Mouse (Mus musculus) embryonic facial prominence, embryonic 10.5 days (tissue): ENCODE data around the gene Tmcc1. TPM values are rescaled to one million over a fixed set of nuclear protein-coding genes. Genes with fewer than 3 reads are reported as not detected.
"Not testable (repeated sequence)": the region's sequence is repeated elsewhere in the genome, so short reads cannot be mapped to it uniquely, and the experiment has no call there.

Source experiments
- DNase-seq: peaks from one replicate; pipeline ENCODE4 v3.0.0-alpha.2; 2017; ENCODE audit warnings: low spot score
- H3K27ac ChIP-seq: fragments of 300-500 bp; sonication (generic); replicated peaks from 2 replicates; pipeline ENCODE4 v1.5.1; 2016; ENCODE audit warnings: mild to moderate bottlenecking
- H3K27me3 ChIP-seq: fragments of 300-500 bp; sonication (generic); replicated peaks from 2 replicates; pipeline ENCODE4 v1.6.1; 2016; ENCODE audit warnings: low read depth, mild to moderate bottlenecking; ENCODE audit not compliant: poor library complexity, severe bottlenecking
- H3K36me3 ChIP-seq: fragments of 300-500 bp; sonication (generic); replicated peaks from 2 replicates; pipeline ENCODE4 v1.6.1; 2016; ENCODE audit warnings: mild to moderate bottlenecking, moderate library complexity
- H3K4me1 ChIP-seq: fragments of 300-500 bp; sonication (generic); 2 replicates; pipeline ENCODE4 v1.6.1; 2016
- H3K4me3 ChIP-seq: fragments of 300-500 bp; sonication (generic); 2 replicates; pipeline ENCODE4 v1.5.1; 2016; ENCODE audit warnings: mild to moderate bottlenecking, moderate library complexity
- H3K9me3 ChIP-seq: fragments of 300-500 bp; sonication (generic); 2 replicates; pipeline ENCODE4 v1.6.1; 2016; ENCODE audit warnings: mild to moderate bottlenecking
- WGBS: fragments of 180-500 bp; shearing (Covaris S2); methylation state at CpG from one replicate; pipeline ENCODE4 v1.1.7; 2016; 5-methylcytosine and 5-hydroxymethylcytosine counted together
- polyA plus RNA-seq: library from polyadenylated mRNA; unstranded; fragments of >200 nt; fragmentation: Nextera tagmentation; extraction: Ambion mirVana; gene quantifications from 2 replicates; pipeline ENCODE4 v1.2.1, GENCODE M21; 2016

The Tmcc1 gene
- polyA plus RNA-seq, 1 experiment from 2014 or later: 15.5 TPM

- Histone ChIP-seq H3K4me3 (no peak overlapping the region), H3K27me3 (no peaks in the 10 kb centered on the region), H3K4me1 (peaks cover 25% of the 10 kb centered on the region), H3K27ac (no peak overlapping the region), H3K9me3 (no peaks in the 10 kb centered on the region), H3K36me3 (peaks cover 13% of the 10 kb centered on the region; the same call in 1 of the 2 replicates)
- 67% methylated on average over 1 of the region's 1 CpGs for WGBS
- no peak for DNase-seq
These were observed 3.9 kb downstream of the Tmcc1 start for GRCm38 (mm10) chr6:116189417-116189816.

DNA sequence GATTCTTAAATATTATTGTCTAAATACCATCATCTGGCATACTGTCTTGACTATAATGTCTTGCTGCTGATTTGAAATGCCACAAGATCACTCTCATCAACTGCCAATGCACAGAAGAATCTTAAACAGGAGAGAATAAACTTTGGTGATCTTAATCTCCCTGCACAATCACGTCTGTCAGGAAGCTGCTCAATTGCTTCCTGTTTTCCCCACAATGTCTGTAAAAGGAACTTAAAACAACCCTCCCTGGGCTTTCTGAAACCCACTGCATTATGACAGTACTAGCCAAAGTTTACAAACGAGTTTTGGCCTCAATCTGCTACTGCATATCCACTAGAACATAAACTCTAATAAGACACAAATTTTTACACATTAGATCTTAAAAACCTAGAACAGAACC is 6.8 kb downstream of the Tmcc1 start:
- 44% methylated on average over 2 of the region's 2 CpGs for WGBS
- peaks cover 20% of the 10 kb centered on the region for H3K36me3 ChIP-seq
- H3K4me1 ChIP-seq: peaks cover 8% of the 10 kb centered on the region
- H3K4me3 ChIP-seq: no peak overlapping the region
- DNase-seq: no peak
- H3K27ac ChIP-seq: no peak overlapping the region
- no peaks in the 10 kb centered on the region for H3K9me3 ChIP-seq
- no peaks in the 10 kb centered on the region for H3K27me3 ChIP-seq

DNA sequence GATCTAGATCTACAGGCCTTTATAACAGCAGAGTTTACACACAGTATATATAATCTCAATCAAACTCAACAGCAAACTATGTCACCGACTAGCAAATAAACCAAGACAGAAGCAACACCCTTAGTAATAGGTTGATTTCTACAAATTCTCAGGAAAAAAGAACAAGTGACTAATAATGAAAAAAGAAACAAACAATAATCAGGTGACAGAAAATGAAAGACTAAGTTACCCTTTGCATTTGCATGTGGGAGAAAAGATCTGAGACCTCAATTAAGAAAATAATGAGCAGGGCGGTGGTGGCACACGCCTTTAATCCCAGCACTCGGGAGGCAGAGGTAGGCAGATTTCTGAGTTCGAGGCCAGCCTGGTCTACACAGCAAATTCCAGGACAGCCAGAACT is 9.8 kb downstream of the Tmcc1 start:
- 86% methylated on average over 5 of the region's 5 CpGs for WGBS
- no peak for DNase-seq
- no peaks in the 10 kb centered on the region for H3K9me3 ChIP-seq

DNA sequence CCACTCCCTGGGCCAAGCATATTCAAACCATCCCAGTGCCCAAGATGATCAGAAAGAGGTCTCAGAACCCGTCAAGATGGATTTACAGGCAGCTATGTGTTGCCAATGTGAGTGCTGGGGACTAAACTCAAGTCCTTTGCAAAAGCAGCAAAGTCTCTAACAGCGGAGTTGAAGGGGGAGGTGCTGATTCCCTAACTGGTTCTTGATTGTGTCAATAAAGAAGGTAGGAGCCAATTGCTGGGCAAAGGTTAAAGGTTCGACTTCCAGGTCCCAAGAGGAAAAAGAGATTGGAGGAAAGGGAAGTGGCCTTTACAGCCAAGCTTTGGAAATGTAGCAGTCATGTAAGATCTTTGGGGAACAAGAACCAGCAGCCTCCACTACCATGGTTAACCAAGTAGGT is 12.6 kb downstream of the Tmcc1 start:
- no peaks in the 10 kb centered on the region for H3K27me3 ChIP-seq
- 66% methylated on average over 3 of the region's 3 CpGs for WGBS
- H3K4me3 ChIP-seq: no peak overlapping the region
- DNase-seq: no peak
- peaks cover 47% of the 10 kb centered on the region for H3K36me3 ChIP-seq
- no peak overlapping the region for H3K27ac ChIP-seq
- H3K4me1 ChIP-seq: no peaks in the 10 kb centered on the region
- H3K9me3 ChIP-seq: no peaks in the 10 kb centered on the region

More for the DNA sequence above, 9.8 kb downstream of the Tmcc1 start:
- Histone ChIP-seq H3K4me1 (no peaks in the 10 kb centered on the region), H3K27me3 (no peaks in the 10 kb centered on the region), H3K36me3 (peaks cover 37% of the 10 kb centered on the region), H3K27ac (no peak overlapping the region), H3K4me3 (no peak overlapping the region)

DNA sequence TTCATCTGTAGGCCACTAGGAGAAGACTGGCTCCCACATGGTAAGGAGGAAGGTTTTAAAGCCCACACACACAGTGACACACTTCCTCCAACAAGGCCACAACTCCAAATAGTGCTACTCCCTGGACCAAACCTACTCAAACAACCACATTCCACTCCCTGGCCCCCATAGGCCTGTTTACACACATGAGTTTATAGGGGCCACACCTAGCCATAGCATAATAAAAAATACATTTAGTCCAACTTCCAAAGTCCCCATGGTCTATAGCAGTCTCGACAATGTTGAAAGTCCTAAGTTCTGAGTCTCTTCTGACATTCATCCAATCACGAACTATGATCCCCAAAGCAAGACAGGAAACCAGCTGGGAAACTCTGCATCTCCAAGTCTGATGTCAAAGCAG is 14.9 kb downstream of the Tmcc1 start:
- no peaks in the 10 kb centered on the region for H3K4me1 ChIP-seq
- no peak overlapping the region for H3K4me3 ChIP-seq
- no peaks in the 10 kb centered on the region for H3K27me3 ChIP-seq
- H3K36me3 ChIP-seq: peaks cover 48% of the 10 kb centered on the region
- no peaks in the 10 kb centered on the region for H3K9me3 ChIP-seq
- DNase-seq: no peak
- H3K27ac ChIP-seq: no peak overlapping the region
- 90% methylated on average over 2 of the region's 2 CpGs for WGBS

- 69% methylated on average over 37 of the region's 37 CpGs for WGBS
- not testable (repeated sequence) for H3K27ac ChIP-seq
These were observed 19.7 kb downstream of the Tmcc1 start for GRCm38 (mm10) chr6:116173511-116174099.

DNA sequence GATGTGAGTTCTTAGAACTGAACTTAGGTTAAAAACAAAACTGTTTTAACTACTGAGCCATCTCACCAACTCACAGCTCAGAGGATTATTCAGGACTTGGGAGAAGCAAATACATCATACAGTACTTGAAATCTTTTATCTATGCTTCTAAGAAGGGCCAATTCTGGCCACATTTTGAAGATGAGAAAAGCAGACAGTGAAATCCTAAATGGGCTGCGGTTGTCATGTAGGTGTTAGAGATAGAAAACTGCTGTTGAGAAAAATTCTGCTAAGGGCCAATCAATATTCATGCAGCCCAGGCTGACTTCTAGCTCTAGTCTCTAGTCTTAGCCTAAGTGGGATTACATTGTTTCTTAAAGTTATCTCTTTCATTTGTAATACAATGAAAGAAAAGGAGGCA is 26.9 kb downstream of the Tmcc1 start:
- H3K36me3 ChIP-seq: peaks cover 23% of the 10 kb centered on the region
- no peak overlapping the region for H3K4me3 ChIP-seq
- H3K9me3 ChIP-seq: no peaks in the 10 kb centered on the region
- DNase-seq: no peak
- H3K27me3 ChIP-seq: no peaks in the 10 kb centered on the region
- WGBS: 90% methylated on average over 1 of the region's 1 CpGs
- H3K4me1 ChIP-seq: no peaks in the 10 kb centered on the region
- H3K27ac ChIP-seq: no peak overlapping the region

More at GRCm38 (mm10) chr6:116173511-116174099, 19.7 kb downstream of the Tmcc1 start:
- H3K27me3 ChIP-seq, H3K4me1 ChIP-seq, DNase-seq, H3K9me3 ChIP-seq, H3K4me3 ChIP-seq: not testable (repeated sequence)
- H3K36me3 ChIP-seq: peaks cover 35% of the 10 kb centered on the region

DNA sequence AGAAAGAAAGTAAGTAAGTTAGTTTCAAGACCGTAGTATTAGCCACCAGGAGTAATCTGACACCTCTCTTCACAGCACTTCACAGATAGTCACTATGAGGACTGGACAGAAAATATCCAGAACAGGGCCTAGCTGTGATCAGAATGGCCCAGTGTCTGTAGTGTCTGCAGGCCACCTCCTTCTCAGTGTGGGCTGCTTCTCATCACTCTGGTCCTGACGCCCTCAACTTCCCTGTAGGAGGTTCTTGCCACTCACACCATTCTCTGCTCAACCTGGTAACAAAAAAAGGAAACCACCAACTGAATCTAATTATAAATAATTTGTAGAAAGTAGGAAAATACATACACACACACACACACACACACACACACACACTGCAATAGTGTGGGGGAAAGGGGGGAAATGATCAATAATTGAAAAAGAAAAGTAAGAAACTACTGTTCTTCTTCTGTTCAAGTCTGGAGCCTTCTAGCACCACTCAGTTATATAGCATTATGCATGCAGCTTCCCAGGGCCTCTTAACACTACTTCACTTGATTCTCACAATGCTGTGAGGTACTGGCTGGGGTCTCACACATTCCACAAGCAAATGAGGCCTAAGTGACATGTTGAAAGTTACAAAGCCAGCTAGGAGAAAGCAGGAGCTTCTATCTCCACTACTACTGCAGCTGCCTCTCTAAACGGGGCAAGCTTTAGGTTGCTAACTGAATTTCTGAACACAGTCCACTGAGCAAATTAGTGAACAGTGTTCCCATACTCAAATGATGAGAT is 38.2 kb downstream of the Tmcc1 start:
- no peak for DNase-seq
- no peaks in the 10 kb centered on the region for H3K9me3 ChIP-seq
- 36% methylated on average over 3 of the region's 3 CpGs for WGBS
- H3K27ac ChIP-seq: no peak overlapping the region
- peaks cover 15% of the 10 kb centered on the region for H3K4me1 ChIP-seq
- no peaks in the 10 kb centered on the region for H3K27me3 ChIP-seq
- H3K36me3 ChIP-seq: peaks cover 11% of the 10 kb centered on the region
- no peak overlapping the region for H3K4me3 ChIP-seq

DNA sequence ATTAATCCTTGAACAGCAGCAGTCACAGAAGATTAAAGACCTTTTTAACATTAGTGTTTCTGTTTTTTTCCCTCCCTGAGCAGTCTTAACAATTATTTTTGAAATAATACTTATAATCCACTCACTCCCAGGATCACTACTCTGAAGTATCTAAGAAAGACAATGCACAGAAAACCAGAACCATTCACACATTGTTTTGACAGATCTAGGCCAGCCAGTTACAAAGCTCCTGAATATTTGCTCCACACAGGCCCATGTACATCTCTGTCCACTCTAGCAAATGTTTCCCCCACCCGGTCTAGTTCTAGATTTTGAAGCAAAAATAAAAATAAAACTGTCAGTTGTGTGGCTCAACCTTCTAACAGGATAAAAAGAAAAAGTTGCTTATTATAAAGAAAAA is 45.9 kb downstream of the Tmcc1 start:
- H3K27me3 ChIP-seq: no peaks in the 10 kb centered on the region
- H3K4me3 ChIP-seq: no peak overlapping the region
- no peak for DNase-seq
- H3K9me3 ChIP-seq: no peaks in the 10 kb centered on the region
- H3K36me3 ChIP-seq: peaks cover 14% of the 10 kb centered on the region
- WGBS: 95% methylated on average over 1 of the region's 1 CpGs
- H3K4me1 ChIP-seq: no peaks in the 10 kb centered on the region
- H3K27ac ChIP-seq: no peak overlapping the region

GRCm38 (mm10) chr6:116141696-116142095 is 51.6 kb downstream of the Tmcc1 start:
- WGBS: 79% methylated on average over 2 of the region's 2 CpGs

DNA sequence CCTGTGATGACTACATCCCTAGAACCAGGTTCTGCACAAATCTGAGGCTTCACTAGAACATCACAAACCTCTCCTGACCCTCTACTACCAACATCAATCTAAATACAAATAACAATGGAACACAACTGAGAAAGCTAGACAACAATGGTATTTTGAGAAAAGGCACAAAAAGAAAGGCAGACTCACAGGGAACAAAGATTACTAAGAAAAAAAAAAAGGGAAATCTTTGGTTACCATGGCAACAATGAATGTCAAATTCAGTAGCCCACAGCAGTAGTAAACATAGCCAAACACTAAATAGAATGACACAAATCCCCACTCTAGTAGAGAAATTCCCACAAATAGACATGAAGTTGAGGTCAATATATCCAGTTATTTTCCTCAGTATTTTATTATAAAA is 52.5 kb downstream of the Tmcc1 start:
- no peak overlapping the region for H3K4me3 ChIP-seq
- H3K27ac ChIP-seq: no peak overlapping the region
- no peaks in the 10 kb centered on the region for H3K4me1 ChIP-seq
- no peak for DNase-seq
- H3K9me3 ChIP-seq: no peaks in the 10 kb centered on the region
- H3K27me3 ChIP-seq: no peaks in the 10 kb centered on the region
- peaks cover 3% of the 10 kb centered on the region; the same call in 1 of the 2 replicates for H3K36me3 ChIP-seq

More at GRCm38 (mm10) chr6:116141696-116142095, 51.6 kb downstream of the Tmcc1 start:
- no peaks in the 10 kb centered on the region for H3K27me3 ChIP-seq
- no peaks in the 10 kb centered on the region for H3K4me1 ChIP-seq
- no peak overlapping the region for H3K27ac ChIP-seq
- H3K4me3 ChIP-seq: no peak overlapping the region
- H3K36me3 ChIP-seq: peaks cover 3% of the 10 kb centered on the region; the same call in 1 of the 2 replicates
- no peaks in the 10 kb centered on the region for H3K9me3 ChIP-seq
- no peak for DNase-seq

- no peak for DNase-seq
- Histone ChIP-seq H3K27ac (no peak overlapping the region), H3K4me1 (no peaks in the 10 kb centered on the region), H3K36me3 (peaks cover 3% of the 10 kb centered on the region; the same call in 1 of the 2 replicates), H3K4me3 (no peak overlapping the region), H3K27me3 (no peaks in the 10 kb centered on the region), H3K9me3 (no peaks in the 10 kb centered on the region)
- WGBS: 62% methylated on average over 2 of the region's 2 CpGs
These were observed 54.0 kb downstream of the Tmcc1 start for GRCm38 (mm10) chr6:116139143-116139856.
